Mouse (Mus musculus) myocyte (in vitro differentiated cells): Measurements from ENCODE around the gene Hoxa3.

Experiments used
- CEBPB ChIP-seq: IDR thresholded peaks from 2 replicates; pipeline ENCODE4 v1.6.1; 2011; ENCODE audit warnings: mild to moderate bottlenecking, moderate library complexity; ENCODE audit not compliant: poor library complexity, insufficient read depth, severe bottlenecking
- E2F4 ChIP-seq: IDR thresholded peaks from one replicate; pipeline ENCODE4 v1.6.1; 2011; ENCODE audit warnings: mild to moderate bottlenecking, control low read depth, moderate library complexity; ENCODE audit not compliant: insufficient read depth
- MAX ChIP-seq: IDR thresholded peaks from one replicate; pipeline ENCODE4 v1.6.1; 2011; ENCODE audit warnings: low read depth, mild to moderate bottlenecking, control low read depth
- MYOD1 ChIP-seq, 3 experiments: IDR thresholded peaks; one replicate each; pipeline ENCODE4 v1.6.1; 2011; ENCODE audit warnings: control low read depth in 2 of 3, low read depth in 2 of 3, mild to moderate bottlenecking in 2 of 3, moderate library complexity in 1 of 3; ENCODE audit not compliant: insufficient read length in 2 of 3, control insufficient read depth in 1 of 3
- MYOG ChIP-seq, 3 experiments: IDR thresholded peaks; one replicate each; pipeline ENCODE4 v1.6.1; 2011; ENCODE audit warnings: control low read depth in 2 of 3, low read depth in 2 of 3, mild to moderate bottlenecking in 2 of 3; ENCODE audit not compliant: insufficient read length in 2 of 3, control insufficient read depth in 1 of 3, insufficient read depth in 1 of 3
- POLR2A ChIP-seq: IDR thresholded peaks from one replicate; pipeline ENCODE4 v1.6.1; 2011; ENCODE audit warnings: low read depth, mild to moderate bottlenecking, control low read depth, moderate library complexity; ENCODE audit not compliant: insufficient read length
- POLR2AphosphoS2 ChIP-seq: IDR thresholded peaks from one replicate; pipeline ENCODE4 v1.6.1; 2011; ENCODE audit warnings: low read depth, control low read depth; ENCODE audit not compliant: insufficient read length
- REST ChIP-seq: IDR thresholded peaks from one replicate; pipeline ENCODE4 v1.6.1; 2011; ENCODE audit warnings: mild to moderate bottlenecking, control low read depth, moderate library complexity; ENCODE audit not compliant: insufficient read depth, insufficient read length
- SRF ChIP-seq: IDR thresholded peaks from one replicate; pipeline ENCODE4 v1.6.1; 2011; ENCODE audit warnings: low read depth; ENCODE audit not compliant: control insufficient read depth, insufficient read length
- TCF12 ChIP-seq: IDR thresholded peaks from one replicate; pipeline ENCODE4 v1.6.1; 2011; ENCODE audit warnings: mild to moderate bottlenecking, control low read depth; ENCODE audit not compliant: poor library complexity, insufficient read depth, severe bottlenecking
- TCF3 ChIP-seq: IDR thresholded peaks from one replicate; pipeline ENCODE4 v1.6.1; 2011; ENCODE audit warnings: low read depth, control low read depth; ENCODE audit not compliant: insufficient read length
- USF1 ChIP-seq: IDR thresholded peaks from one replicate; pipeline ENCODE4 v1.6.1; 2011; ENCODE audit warnings: low read depth, mild to moderate bottlenecking, control low read depth, moderate library complexity

DNA sequence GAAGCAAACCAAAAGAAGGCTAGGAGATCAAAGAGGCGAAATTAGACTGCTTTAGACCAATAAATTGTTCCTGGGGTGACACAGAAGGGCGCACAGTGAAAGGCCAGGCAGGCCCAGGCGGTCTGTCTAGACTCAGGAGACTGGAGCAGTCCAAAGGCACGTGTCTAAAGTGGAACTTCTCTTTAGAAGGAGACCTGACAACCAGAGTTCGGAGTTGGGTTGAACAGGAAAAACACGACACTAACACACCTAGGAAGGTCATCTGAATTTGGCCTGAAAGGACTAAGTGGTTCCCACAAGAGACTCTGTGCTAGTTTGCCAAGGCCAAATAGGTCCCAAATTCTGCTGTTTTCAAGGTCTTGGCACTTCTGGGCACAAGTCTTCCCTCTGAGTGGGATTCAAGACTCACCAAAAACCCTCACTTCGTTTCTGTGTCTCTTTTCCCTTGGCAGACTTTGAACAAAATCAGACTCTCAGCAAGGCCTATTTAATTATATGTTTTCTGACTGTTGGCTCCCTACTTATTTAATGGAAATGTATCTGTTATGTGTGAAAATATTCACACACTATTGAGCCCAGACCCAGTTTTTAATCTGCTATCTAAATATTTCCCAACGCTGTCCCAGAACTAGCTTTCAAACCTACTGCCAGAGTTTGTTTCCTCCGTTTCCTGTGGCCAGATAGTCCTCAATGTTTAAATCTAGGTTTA, 6.3 kb upstream of the Hoxa3 start:
- TF ChIP-seq POLR2A = no peak
- TF ChIP-seq E2F4 = no peak
- no peak for TF ChIP-seq POLR2AphosphoS2
- no peak for TF ChIP-seq USF1
- TF ChIP-seq MAX = no peak
- no peak for TF ChIP-seq CEBPB
- TF ChIP-seq MYOG (IDR thresholded peaks at IDR 0.05; ENCODE audit: control insufficient read depth in 1 of 3, insufficient read depth in 1 of 3, insufficient read length in 2 of 3, low read depth in 2 of 3) = no peak
- TF ChIP-seq SRF = no peak
- no peak for TF ChIP-seq TCF12
- no peak for TF ChIP-seq MYOD1 (IDR thresholded peaks at IDR 0.05; ENCODE audit: control insufficient read depth in 1 of 3, insufficient read length in 2 of 3, low read depth in 2 of 3)
- no peak for TF ChIP-seq TCF3
- no peak for TF ChIP-seq REST
